Mouse (Mus musculus) kidney, adult 2 months (tissue): ENCODE measurements around the gene Bex6. TPM values are rescaled to one million over a fixed set of nuclear protein-coding genes. Genes with fewer than 3 reads are reported as not detected.
A peak's percentile ranks its signal among the peaks of the same experiment; 100 is the strongest.

Experiments
- DNase-seq: peaks from one replicate; pipeline ENCODE4 v3.0.0; 2021
- H3K27ac ChIP-seq: fragments of 200-500 bp; 2 replicates; pipeline ENCODE4 v1.5.1; 2012; ENCODE audit warnings: low read depth, low read length, control low read depth, inconsistent platforms; ENCODE audit not compliant: insufficient read depth
- H3K27me3 ChIP-seq: fragments of 200-500 bp; replicated peaks from 2 replicates; pipeline ENCODE4 v1.6.1; 2012; ENCODE audit warnings: mild to moderate bottlenecking, moderate library complexity, low read length, inconsistent platforms; ENCODE audit not compliant: control insufficient read depth, insufficient read depth
- H3K36me3 ChIP-seq: fragments of 200-500 bp; 2 replicates; pipeline ENCODE4 v1.6.1; 2012; ENCODE audit warnings: mild to moderate bottlenecking, moderate library complexity, low read length, inconsistent platforms; ENCODE audit not compliant: control insufficient read depth, insufficient read depth
- H3K4me1 ChIP-seq: fragments of 200-500 bp; 2 replicates; pipeline ENCODE4 v1.6.1; 2011; ENCODE audit warnings: low read length; ENCODE audit not compliant: control insufficient read depth, insufficient read depth
- H3K4me3 ChIP-seq: fragments of 200-500 bp; 2 replicates; pipeline ENCODE4 v1.5.1; 2011; ENCODE audit warnings: mild to moderate bottlenecking, low read depth, low read length, control low read depth; ENCODE audit not compliant: insufficient read depth
- CTCF ChIP-seq: fragments of 200-500 bp; conservative IDR thresholded peaks from 2 replicates; pipeline ENCODE4 v1.5.1; 2011; ENCODE audit warnings: low read depth, mild to moderate bottlenecking, control low read depth, low read length, moderate library complexity, mixed read lengths; ENCODE audit not compliant: insufficient read depth, insufficient read length
- POLR2A ChIP-seq: fragments of 200-500 bp; IDR thresholded peaks from one replicate; pipeline ENCODE4 v1.6.1; 2011; ENCODE audit warnings: low read depth, low read length, control low read depth
- WGBS: fragments of 180-500 bp; shearing (Covaris S2); methylation state at CpG from one replicate; pipeline ENCODE4 v1.1.7; 2018; 5-methylcytosine and 5-hydroxymethylcytosine counted together
- polyA plus RNA-seq: library from polyadenylated mRNA; depleted of rRNA; stranded (reverse); fragments of >200 nt; gene quantifications from 2 replicates; pipeline ENCODE4 v1.2.3, GENCODE M21; 2012

Bex6 gene
- polyA plus RNA-seq, 1 experiment = not detected

DNA sequence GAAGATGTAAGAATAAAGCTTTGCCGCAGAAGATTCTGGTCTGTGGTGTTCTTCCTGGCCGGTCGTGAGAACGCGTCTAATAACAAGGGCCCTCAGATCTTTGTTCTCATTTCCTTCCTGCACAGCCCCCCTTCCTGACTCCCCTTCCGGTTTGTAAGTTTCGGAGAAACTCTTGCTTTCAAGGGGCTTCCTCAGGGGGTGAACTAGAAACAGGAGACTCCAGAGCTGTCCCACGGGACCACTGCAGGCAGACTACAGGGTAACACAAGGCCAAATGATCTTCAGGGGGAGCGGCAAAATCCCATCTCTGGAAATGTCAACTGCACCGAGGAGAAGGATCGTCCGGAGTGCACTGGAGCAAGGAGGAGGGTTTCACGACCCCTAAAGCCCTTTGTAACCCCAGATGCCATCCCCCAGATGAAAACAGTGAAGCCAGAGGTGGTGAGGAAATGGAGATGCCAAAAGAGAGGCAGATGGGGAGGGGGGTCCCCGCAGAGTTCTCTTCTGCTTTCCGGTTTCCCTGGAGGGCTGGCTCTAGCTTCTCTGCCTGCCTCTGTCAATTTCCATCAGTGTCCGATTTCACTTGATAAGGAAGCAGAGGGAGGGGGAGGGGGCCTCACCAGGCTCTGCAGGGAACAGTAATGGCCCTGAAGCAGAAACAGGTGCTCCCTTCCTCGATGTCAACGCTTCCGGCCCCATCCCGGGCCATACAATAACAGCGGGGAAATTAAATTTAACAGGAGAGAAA lies 20.8 kb downstream of the Bex6 start:
- peak overlapping the region; percentile 90 for H3K27ac ChIP-seq
- 18% methylated on average over 21 of the region's 21 CpGs for WGBS
- peak overlapping the region; percentile 60 for H3K4me3 ChIP-seq
- no peak for TF ChIP-seq POLR2A
- no peak for TF ChIP-seq CTCF
- peak; percentile 56 for DNase-seq
- no peaks in the 10 kb centered on the region for H3K4me1 ChIP-seq
- no peaks in the 10 kb centered on the region for H3K27me3 ChIP-seq
- no peaks in the 10 kb centered on the region for H3K36me3 ChIP-seq

DNA sequence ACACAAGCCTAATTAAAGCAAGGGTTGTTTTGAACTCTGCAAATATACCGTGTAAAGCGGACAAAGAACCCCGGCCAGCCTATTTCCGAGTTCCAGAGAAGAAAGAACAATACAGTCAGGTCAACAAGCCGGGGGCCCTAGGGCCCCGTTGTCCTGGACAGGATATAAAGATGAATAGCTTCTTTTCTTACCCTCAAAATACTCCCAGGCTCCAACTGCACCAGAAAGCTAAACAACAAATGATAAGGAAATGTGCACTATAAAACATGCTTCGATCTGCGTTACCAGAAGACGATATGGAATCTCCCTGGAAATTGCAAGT lies 21.3 kb downstream of the Bex6 start:
- Histone ChIP-seq H3K4me1 (no peaks in the 10 kb centered on the region), H3K27ac (peak overlapping the region; percentile 90), H3K36me3 (no peaks in the 10 kb centered on the region), H3K27me3 (no peaks in the 10 kb centered on the region), H3K4me3 (peak overlapping the region; percentile 60)
- TF ChIP-seq CTCF = no peak
- no peak for TF ChIP-seq POLR2A
- WGBS = 33% methylated on average over 9 of the region's 9 CpGs
- DNase-seq = peak; percentile 56

- no peaks in the 10 kb centered on the region for H3K27me3 ChIP-seq
- TF ChIP-seq CTCF (peak; percentile 72), POLR2A (no peak)
- H3K4me3 ChIP-seq = no peak overlapping the region
- no peak overlapping the region for H3K27ac ChIP-seq
- DNase-seq = peak; percentile 74
- H3K4me1 ChIP-seq = no peaks in the 10 kb centered on the region
- 76% methylated on average over 6 of the region's 6 CpGs for WGBS
- H3K36me3 ChIP-seq = no peaks in the 10 kb centered on the region
Observed at GRCm38 (mm10) chr16:32202681-32203080, 23.1 kb downstream of the Bex6 start.

GRCm38 (mm10) chr16:32204902-32205301 lies 25.3 kb downstream of the Bex6 start:
- H3K4me1 ChIP-seq = no peaks in the 10 kb centered on the region
- H3K4me3 ChIP-seq = no peak overlapping the region
- no peak for DNase-seq
- 0 out of 2 replicates have a peak, but pooled peaks have one; percentile 13 for TF ChIP-seq CTCF
- TF ChIP-seq POLR2A = no peak
- no peak overlapping the region for H3K27ac ChIP-seq
- H3K36me3 ChIP-seq = no peaks in the 10 kb centered on the region
- 58% methylated on average over 3 of the region's 3 CpGs for WGBS
- no peaks in the 10 kb centered on the region for H3K27me3 ChIP-seq

DNA sequence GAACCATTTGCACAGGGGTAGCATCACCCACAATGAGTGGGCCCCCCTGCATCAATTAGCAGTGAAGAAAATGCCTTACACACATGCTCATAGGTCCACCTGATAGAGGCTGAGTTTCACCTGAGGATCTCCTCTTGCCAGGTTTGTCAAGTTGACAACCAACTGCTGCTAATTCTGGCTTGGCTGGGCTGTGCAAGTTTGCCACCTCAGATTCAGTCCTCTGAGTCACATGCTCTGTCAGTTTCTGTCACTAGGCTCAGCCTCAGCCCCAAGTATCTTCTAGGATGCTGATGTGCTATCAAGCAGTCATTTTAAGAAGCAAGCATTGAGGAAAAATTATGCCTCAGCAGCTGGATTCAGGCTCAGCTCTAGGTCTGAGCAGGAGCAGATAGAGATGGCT lies 34.5 kb downstream of the Bex6 start:
- Histone ChIP-seq H3K27ac (no peak overlapping the region), H3K4me1 (no peaks in the 10 kb centered on the region), H3K27me3 (no peaks in the 10 kb centered on the region), H3K36me3 (no peaks in the 10 kb centered on the region), H3K4me3 (no peak overlapping the region)
- DNase-seq = no peak
- no peak for TF ChIP-seq CTCF
- no peak for TF ChIP-seq POLR2A

GRCm38 (mm10) chr16:32214804-32215576 lies 35.4 kb downstream of the Bex6 start:
- no peak for DNase-seq
- Histone ChIP-seq H3K4me3 (no peak overlapping the region), H3K27ac (no peak overlapping the region), H3K27me3 (no peaks in the 10 kb centered on the region), H3K36me3 (no peaks in the 10 kb centered on the region), H3K4me1 (no peaks in the 10 kb centered on the region)
- WGBS = 68% methylated on average over 17 of the region's 17 CpGs
- TF ChIP-seq CTCF (no peak), POLR2A (no peak)

- H3K4me1 ChIP-seq = no peaks in the 10 kb centered on the region
- no peak overlapping the region for H3K27ac ChIP-seq
- no peak for DNase-seq
- TF ChIP-seq POLR2A (no peak), CTCF (no peak)
- no peak overlapping the region for H3K4me3 ChIP-seq
- H3K36me3 ChIP-seq = no peaks in the 10 kb centered on the region
- WGBS = 82% methylated on average over 4 of the region's 4 CpGs
- no peaks in the 10 kb centered on the region for H3K27me3 ChIP-seq
Observed at GRCm38 (mm10) chr16:32221803-32222202, 42.2 kb downstream of the Bex6 start.
